Mouse (Mus musculus) liver, postnatal 0 days (tissue): ENCODE measurements at regions not wholly inside any gene's neighbourhood (a gene's known extent, or its start where the extent isn't known, plus 50 kb on each side); places are given as distances from the start of the nearest gene placed in this dataset.

Experiments
- CTCF ChIP-seq: sonication (generic); IDR thresholded peaks from 2 replicates; pipeline ENCODE4 v1.5.1; 2016; ENCODE audit warnings: antibody characterized with exemption, low read depth
- EP300 ChIP-seq: IDR thresholded peaks from 2 replicates; pipeline ENCODE4 v1.6.1; 2016; ENCODE audit warnings: antibody characterized with exemption, low read depth, mild to moderate bottlenecking

GRCm38 (mm10) chrX:11644484-11644883, 316.9 kb downstream of the H2al1j start:
- TF ChIP-seq CTCF (no peak), EP300 (no peak)
